Mouse (Mus musculus): ENCODE data around the gene Insyn1. TPM values are rescaled to one million over a fixed set of nuclear protein-coding genes. Genes with fewer than 3 reads are reported as not detected.

Gene Insyn1
- 2.4 and 3.4 TPM in 2 replicates for polyA plus RNA-seq (2014; fragmentation: Nextera tagmentation; extraction: Ambion mirVana)

DNA sequence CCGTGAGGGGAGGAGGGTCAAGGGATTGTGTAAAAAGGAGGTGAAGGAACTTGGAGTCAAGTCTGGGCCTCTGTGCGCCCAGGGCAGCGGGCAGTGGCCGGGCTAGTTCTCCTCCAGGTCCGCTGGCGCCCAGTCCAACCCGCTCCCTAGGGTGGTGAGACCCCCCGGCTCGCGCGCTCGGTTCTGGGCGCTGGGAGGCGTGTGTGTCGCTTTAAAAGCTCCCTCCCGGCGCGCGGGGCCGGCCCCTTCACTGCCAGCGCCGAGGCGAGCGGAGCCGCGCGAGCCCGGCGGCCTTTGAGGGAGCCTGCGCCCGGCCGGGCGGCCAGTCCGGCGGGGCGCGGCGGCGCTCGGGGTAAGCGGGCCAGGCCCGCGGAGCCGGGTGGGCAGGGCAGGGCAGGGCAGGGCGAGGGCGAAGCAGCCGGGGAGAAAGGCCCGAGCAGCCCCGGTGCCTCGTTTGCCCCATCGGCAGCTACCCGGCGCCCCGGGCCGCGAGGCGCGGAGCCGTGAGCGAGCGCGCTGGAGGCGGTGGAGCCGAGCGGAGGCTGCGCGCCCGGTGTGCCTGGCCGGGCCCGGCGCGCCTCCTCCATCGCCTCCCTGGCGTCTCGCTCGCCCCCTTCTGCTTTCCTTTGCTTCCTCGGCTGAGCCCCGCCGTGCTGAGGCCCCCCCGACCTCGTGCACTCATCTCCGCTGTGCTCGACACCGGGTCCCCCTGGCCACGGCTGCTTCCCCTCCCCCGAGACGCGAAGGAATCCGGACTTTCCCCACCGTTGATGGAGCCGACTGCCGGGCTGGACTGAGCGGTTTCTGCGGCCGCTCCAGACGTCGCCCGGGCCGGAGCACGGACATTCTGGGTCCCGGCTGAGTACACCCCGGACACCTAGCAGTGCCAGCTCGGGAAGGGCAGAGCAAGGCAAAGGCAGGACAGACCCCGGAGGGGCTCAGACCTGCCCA is at the start of gene Insyn1:
TSS of gene Insyn1 (plus strand) at position 753 of the 951 bp plus-strand sequence.
- Histone ChIP-seq H3K4me1 (replicated peaks; ENCODE audit: control insufficient read depth, insufficient read depth, low read length) (peaks cover 8% of the 10 kb centered on the region), H3K27me3 (ENCODE audit: control insufficient read depth, insufficient read depth, low read length) (peaks cover 16% of the 10 kb centered on the region), H3K27ac (ENCODE audit: low read depth, low read length) (peak within 1 kb of the TSS; percentile 59), H3K4me3 (ENCODE audit: low read depth, low read length) (peak within 1 kb of the TSS; percentile 64), H3K4me2 (ENCODE audit: low read depth, low read length, severe bottlenecking) (peak within 1 kb of the TSS; percentile 100), H3K9me3 (ENCODE audit: control insufficient read depth, low read length) (no peaks in the 10 kb centered on the region), H3K36me3 (ENCODE audit: control insufficient read depth, insufficient read depth, low read length) (no peaks in the 10 kb centered on the region), H3K9ac (ENCODE audit: low read length) (peak within 1 kb of the TSS; percentile 74)
- peak; percentile 79 for DNase-seq (ENCODE audit: low spot score)
- WGBS: under 1% methylated on average over 92 of the region's 104 CpGs
- peak; percentile 78 for ATAC-seq (replicated peaks; ENCODE audit: low FRiP score)

- Histone ChIP-seq H3K27me3 (ENCODE audit: control insufficient read depth, insufficient read depth, low read length) (no peaks in the 10 kb centered on the region), H3K4me3 (ENCODE audit: low read depth, low read length) (no peak overlapping the region), H3K36me3 (ENCODE audit: control insufficient read depth, insufficient read depth, low read length) (no peaks in the 10 kb centered on the region), H3K4me2 (ENCODE audit: low read depth, low read length, severe bottlenecking) (peak overlapping the region; percentile 24; the same call in 1 of the 2 replicates), H3K9ac (ENCODE audit: low read length) (peak overlapping the region; percentile 45; the same call in 1 of the 2 replicates), H3K27ac (ENCODE audit: low read depth, low read length) (peak overlapping the region; percentile 41; the same call in 1 of the 2 replicates), H3K9me3 (ENCODE audit: control insufficient read depth, low read length) (no peaks in the 10 kb centered on the region), H3K4me1 (replicated peaks; ENCODE audit: control insufficient read depth, insufficient read depth, low read length) (peaks cover 15% of the 10 kb centered on the region; the same call in 1 of the 2 replicates)
- DNase-seq (ENCODE audit: low spot score) (peak; percentile 64), ATAC-seq (replicated peaks; ENCODE audit: low FRiP score) (peak; percentile 27; the same call in 1 of the 2 replicates)
- WGBS: 46% methylated on average over 22 of the region's 22 CpGs
These were observed 49.4 kb upstream of the Insyn1 start for GRCm38 (mm10) chr9:58438921-58439396.

DNA sequence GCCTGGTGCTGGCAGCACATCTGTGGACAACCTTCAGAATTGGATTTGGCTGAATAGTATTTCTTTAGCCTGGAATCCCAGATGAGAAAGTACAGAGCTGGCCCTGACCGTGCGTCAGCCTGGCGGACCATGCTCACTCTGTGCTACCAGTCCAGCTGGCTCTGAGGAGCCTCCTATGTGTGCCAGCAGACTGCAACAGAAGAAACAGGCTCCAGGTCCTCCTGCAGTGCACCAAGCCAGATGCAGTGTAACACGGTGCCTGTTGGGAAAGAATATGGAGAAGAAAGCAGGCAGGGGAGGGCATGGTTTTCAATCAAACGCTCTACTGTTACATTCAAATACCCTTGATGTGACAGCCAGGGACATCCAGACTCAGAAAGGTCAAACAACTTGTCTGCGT is 48.3 kb upstream of the Insyn1 start:
- Histone ChIP-seq H3K4me2 (ENCODE audit: low read depth, low read length, severe bottlenecking) (no peak overlapping the region), H3K4me3 (ENCODE audit: low read depth, low read length) (no peak overlapping the region), H3K9ac (ENCODE audit: low read length) (no peak overlapping the region), H3K27me3 (ENCODE audit: control insufficient read depth, insufficient read depth, low read length) (no peaks in the 10 kb centered on the region), H3K9me3 (ENCODE audit: control insufficient read depth, low read length) (no peaks in the 10 kb centered on the region), H3K4me1 (replicated peaks; ENCODE audit: control insufficient read depth, insufficient read depth, low read length) (peaks cover 15% of the 10 kb centered on the region; the same call in 1 of the 2 replicates), H3K27ac (ENCODE audit: low read depth, low read length) (no peak overlapping the region), H3K36me3 (ENCODE audit: control insufficient read depth, insufficient read depth, low read length) (no peaks in the 10 kb centered on the region)
- 78% methylated on average over 6 of the region's 6 CpGs for WGBS
- DNase-seq (ENCODE audit: low spot score) (no peak), ATAC-seq (replicated peaks; ENCODE audit: low FRiP score) (no peak)

DNA sequence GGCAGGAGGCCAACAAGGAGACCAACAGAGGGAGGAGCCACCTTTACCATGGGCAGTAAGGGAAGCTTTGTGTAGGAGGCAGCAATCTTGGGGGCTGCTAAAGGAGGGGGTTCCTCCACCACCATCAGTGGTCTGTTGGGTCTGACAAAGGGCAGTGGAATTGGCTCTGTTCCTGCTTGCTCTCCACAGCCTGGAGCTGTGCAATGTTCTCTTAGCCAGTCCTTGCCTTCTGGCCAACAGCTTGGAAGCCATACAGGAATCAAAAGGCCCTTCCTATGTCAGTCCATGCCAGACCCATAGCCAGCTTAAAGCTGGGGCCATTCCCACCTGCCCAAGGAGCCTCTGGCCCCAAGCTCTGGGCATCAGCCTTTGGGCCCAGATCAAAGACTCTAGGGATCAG is 47.8 kb upstream of the Insyn1 start:
- Histone ChIP-seq H3K36me3 (ENCODE audit: control insufficient read depth, insufficient read depth, low read length) (no peaks in the 10 kb centered on the region), H3K4me2 (ENCODE audit: low read depth, low read length, severe bottlenecking) (no peak overlapping the region), H3K9me3 (ENCODE audit: control insufficient read depth, low read length) (no peaks in the 10 kb centered on the region), H3K9ac (ENCODE audit: low read length) (no peak overlapping the region), H3K4me3 (ENCODE audit: low read depth, low read length) (no peak overlapping the region), H3K4me1 (replicated peaks; ENCODE audit: control insufficient read depth, insufficient read depth, low read length) (peaks cover 15% of the 10 kb centered on the region; the same call in 1 of the 2 replicates), H3K27ac (ENCODE audit: low read depth, low read length) (no peak overlapping the region), H3K27me3 (ENCODE audit: control insufficient read depth, insufficient read depth, low read length) (no peaks in the 10 kb centered on the region)
- DNase-seq (ENCODE audit: low spot score): no peak
- ATAC-seq (replicated peaks; ENCODE audit: low FRiP score): no peak

DNA sequence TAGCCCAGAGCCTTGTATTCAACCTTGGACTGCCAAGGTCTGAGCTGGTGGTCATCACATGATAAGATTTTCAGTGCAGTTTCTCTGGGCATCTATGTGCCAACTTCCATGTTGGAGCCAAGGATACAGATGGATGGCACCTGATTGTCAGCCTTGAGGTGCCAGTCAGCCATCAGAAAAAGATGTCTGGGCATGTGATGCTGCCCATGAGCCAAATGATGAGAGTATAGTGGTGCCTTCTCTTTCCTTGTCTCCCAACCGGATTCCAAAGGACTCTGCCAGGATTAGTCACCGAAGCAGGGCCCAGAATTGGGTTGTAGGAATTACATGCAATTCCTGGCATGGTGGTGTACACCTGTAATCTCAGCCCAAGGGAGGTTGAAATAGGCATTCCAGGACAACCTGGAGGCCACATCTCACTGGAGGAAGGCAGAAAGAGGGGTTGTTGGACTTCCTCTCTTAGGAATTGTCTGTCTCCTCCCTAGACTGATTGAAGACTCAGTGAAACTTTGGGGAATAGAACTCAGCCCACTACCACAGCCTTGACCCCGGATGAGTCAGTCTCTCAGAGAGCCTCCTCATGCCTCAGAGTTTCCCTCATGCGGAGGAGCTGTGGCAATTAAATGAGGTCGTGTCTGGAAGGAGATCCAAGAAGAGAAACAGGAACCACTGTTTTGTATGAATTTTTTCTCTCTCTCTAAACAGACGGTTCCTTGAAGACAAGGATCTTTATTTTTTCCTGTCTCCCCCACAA is 46.9 kb upstream of the Insyn1 start:
- Histone ChIP-seq H3K4me2 (ENCODE audit: low read depth, low read length, severe bottlenecking) (no peak overlapping the region), H3K4me3 (ENCODE audit: low read depth, low read length) (no peak overlapping the region), H3K9me3 (ENCODE audit: control insufficient read depth, low read length) (no peaks in the 10 kb centered on the region), H3K9ac (ENCODE audit: low read length) (no peak overlapping the region), H3K27me3 (ENCODE audit: control insufficient read depth, insufficient read depth, low read length) (no peaks in the 10 kb centered on the region), H3K36me3 (ENCODE audit: control insufficient read depth, insufficient read depth, low read length) (no peaks in the 10 kb centered on the region), H3K4me1 (replicated peaks; ENCODE audit: control insufficient read depth, insufficient read depth, low read length) (peaks cover 14% of the 10 kb centered on the region; the same call in 1 of the 2 replicates), H3K27ac (ENCODE audit: low read depth, low read length) (no peak overlapping the region)
- WGBS: 81% methylated on average over 6 of the region's 6 CpGs
- DNase-seq (ENCODE audit: low spot score) (no peak), ATAC-seq (replicated peaks; ENCODE audit: low FRiP score) (no peak)

GRCm38 (mm10) chr9:58442105-58443010 is 46.0 kb upstream of the Insyn1 start:
- H3K4me2 ChIP-seq (ENCODE audit: low read depth, low read length, severe bottlenecking): no peak overlapping the region
- peaks cover 17% of the 10 kb centered on the region; the same call in 1 of the 2 replicates for H3K4me1 ChIP-seq (replicated peaks; ENCODE audit: control insufficient read depth, insufficient read depth, low read length)
- WGBS: 62% methylated on average over 7 of the region's 7 CpGs
- H3K27ac ChIP-seq (ENCODE audit: low read depth, low read length): no peak overlapping the region
- H3K4me3 ChIP-seq (ENCODE audit: low read depth, low read length): no peak overlapping the region
- H3K9ac ChIP-seq (ENCODE audit: low read length): no peak overlapping the region
- H3K9me3 ChIP-seq (ENCODE audit: control insufficient read depth, low read length): no peaks in the 10 kb centered on the region
- DNase-seq (ENCODE audit: low spot score): no peak
- no peaks in the 10 kb centered on the region for H3K36me3 ChIP-seq (ENCODE audit: control insufficient read depth, insufficient read depth, low read length)
- H3K27me3 ChIP-seq (ENCODE audit: control insufficient read depth, insufficient read depth, low read length): no peaks in the 10 kb centered on the region
- no peak for ATAC-seq (replicated peaks; ENCODE audit: low FRiP score)

GRCm38 (mm10) chr9:58443061-58443460 is 45.3 kb upstream of the Insyn1 start:
- Histone ChIP-seq H3K27ac (ENCODE audit: low read depth, low read length) (no peak overlapping the region), H3K9ac (ENCODE audit: low read length) (no peak overlapping the region), H3K4me2 (ENCODE audit: low read depth, low read length, severe bottlenecking) (no peak overlapping the region), H3K27me3 (ENCODE audit: control insufficient read depth, insufficient read depth, low read length) (no peaks in the 10 kb centered on the region), H3K4me3 (ENCODE audit: low read depth, low read length) (no peak overlapping the region), H3K4me1 (replicated peaks; ENCODE audit: control insufficient read depth, insufficient read depth, low read length) (peaks cover 17% of the 10 kb centered on the region; the same call in 1 of the 2 replicates), H3K9me3 (ENCODE audit: control insufficient read depth, low read length) (no peaks in the 10 kb centered on the region), H3K36me3 (ENCODE audit: control insufficient read depth, insufficient read depth, low read length) (no peaks in the 10 kb centered on the region)
- DNase-seq (ENCODE audit: low spot score): no peak
- 86% methylated on average over 3 of the region's 3 CpGs for WGBS
- ATAC-seq (replicated peaks; ENCODE audit: low FRiP score): no peak
